Mouse (Mus musculus) layer of hippocampus, adult 9-10 months (tissue): ENCODE results near the gene Lmx1a.

Experiments
- DNase-seq: peaks from one replicate; pipeline ENCODE4 v3.0.0; 2022; ENCODE audit warnings: low spot score

Lmx1a gene

GRCm38 (mm10) chr1:167896234-167896633, 207.2 kb downstream of the Lmx1a start:
- peak; percentile 35 for DNase-seq
